Mouse (Mus musculus): ENCODE measurements around the gene Ralgds. TPM values are rescaled to one million over a fixed set of nuclear protein-coding genes. Genes with fewer than 3 reads are reported as not detected.
"Not testable (repeated sequence)": the region's sequence is repeated elsewhere in the genome, so short reads cannot be mapped to it uniquely, and the experiment has no call there.

The Ralgds gene
- polyA plus RNA-seq, 1 experiment from 2014 or later: 12.9 TPM

DNA sequence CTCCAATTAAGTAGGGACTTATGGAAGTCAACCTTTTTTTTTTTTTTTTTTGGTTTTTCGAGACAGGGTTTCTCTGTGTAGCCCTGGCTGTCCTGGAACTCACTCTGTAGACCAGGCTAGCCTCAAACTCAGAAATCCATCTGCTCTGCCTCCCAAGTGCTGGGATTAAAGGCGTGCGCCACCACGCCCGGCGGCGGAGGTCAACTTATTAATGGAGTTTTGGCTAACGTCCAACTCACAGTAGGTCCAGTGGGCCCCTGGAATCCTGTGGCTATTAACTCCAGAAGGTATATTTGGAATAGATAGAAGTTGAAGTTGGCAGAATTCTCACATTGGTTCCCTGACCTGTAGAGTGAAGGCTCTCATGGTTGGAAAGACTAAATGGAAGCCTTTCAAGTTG lies 40.9 kb upstream of the Ralgds start:
- H3K4me3 ChIP-seq (ENCODE audit: low read depth, low read length); H3K9me3 ChIP-seq (ENCODE audit: control insufficient read depth, low read length); H3K27ac ChIP-seq (ENCODE audit: low read depth, low read length); DNase-seq (ENCODE audit: low spot score); ATAC-seq (replicated peaks; ENCODE audit: low FRiP score); H3K4me1 ChIP-seq (replicated peaks; ENCODE audit: control insufficient read depth, insufficient read depth, low read length); H3K9ac ChIP-seq (ENCODE audit: low read depth, low read length); H3K4me2 ChIP-seq; H3K27me3 ChIP-seq (replicated peaks; ENCODE audit: control insufficient read depth, insufficient read depth, low read length): not testable (repeated sequence)
- H3K36me3 ChIP-seq (ENCODE audit: control insufficient read depth, insufficient read depth, low read length): peaks cover 30% of the 10 kb centered on the region
- WGBS: 95% methylated on average over 7 of the region's 8 CpGs

DNA sequence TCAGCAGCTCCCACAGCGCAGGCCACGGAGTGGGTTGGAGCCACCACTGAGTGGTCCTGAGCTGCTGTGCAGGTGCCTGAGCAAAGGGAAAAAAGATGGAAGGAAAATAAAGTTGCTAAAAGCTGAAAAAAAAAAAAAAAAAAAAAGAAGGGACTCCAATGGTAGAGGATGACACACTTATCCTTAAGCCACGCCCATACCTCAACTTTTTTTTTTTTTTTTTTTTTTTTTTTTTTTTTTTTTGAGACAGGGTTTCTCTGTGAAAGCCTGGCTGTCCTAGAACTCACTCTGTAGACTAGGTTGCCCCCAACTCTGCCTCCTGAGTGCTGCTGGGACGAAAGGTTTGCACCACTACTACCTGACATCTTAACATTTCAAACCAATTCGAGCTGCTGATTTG lies 34.9 kb upstream of the Ralgds start:
- H3K27me3 ChIP-seq (replicated peaks; ENCODE audit: control insufficient read depth, insufficient read depth, low read length); H3K27ac ChIP-seq (ENCODE audit: low read depth, low read length); H3K4me2 ChIP-seq; H3K36me3 ChIP-seq (ENCODE audit: control insufficient read depth, insufficient read depth, low read length); H3K9me3 ChIP-seq (ENCODE audit: control insufficient read depth, low read length); DNase-seq (ENCODE audit: low spot score); H3K4me1 ChIP-seq (replicated peaks; ENCODE audit: control insufficient read depth, insufficient read depth, low read length); H3K4me3 ChIP-seq (ENCODE audit: low read depth, low read length); ATAC-seq (replicated peaks; ENCODE audit: low FRiP score); H3K9ac ChIP-seq (ENCODE audit: low read depth, low read length): not testable (repeated sequence)
- 86% methylated on average over 5 of the region's 5 CpGs for WGBS

DNA sequence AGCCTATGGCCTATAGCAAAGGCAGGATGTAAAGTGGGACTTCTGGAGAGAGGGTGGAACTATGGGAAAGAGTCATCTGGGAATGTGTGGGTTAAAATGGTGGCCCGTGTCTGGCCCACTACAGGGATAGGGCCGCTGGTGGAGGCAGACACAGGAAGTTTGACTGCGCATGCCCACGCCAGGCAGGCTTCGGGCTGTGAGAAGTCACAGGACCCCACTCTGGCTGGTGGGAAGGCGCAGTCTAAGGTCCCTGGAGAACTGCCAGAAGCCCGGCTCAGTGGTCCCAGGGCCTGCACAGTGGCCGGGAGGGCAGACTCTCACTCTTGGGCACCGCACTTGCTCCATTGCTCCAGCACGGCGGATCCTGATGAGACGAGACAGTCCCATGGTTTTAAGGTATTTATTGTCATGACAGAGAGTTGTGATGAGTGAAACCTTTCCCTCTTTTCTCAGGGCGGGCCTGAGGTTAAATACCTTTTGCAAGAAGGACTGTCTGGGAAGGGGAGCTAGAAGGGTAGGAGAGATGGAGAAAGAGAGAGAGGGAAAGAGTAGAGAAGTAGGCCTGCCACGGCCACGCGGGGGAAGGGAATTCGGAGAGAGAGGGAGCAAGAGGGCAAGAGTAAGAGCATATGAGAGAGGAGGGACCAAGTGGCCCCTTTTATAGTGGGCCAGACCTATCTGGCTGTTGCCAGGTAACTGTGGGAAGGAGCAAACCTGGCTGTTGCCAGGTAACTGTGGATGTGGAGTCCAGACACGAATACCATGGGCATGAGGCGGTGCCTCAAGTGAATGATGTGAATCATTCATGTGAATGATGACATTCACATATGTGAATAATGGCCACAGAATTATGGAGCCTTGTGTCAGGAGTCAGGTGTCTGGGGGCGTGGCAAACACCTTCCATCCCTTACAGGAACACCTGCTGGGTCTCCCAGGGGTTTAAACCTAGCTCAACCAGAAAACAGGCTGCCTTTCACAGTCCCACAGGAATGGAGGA lies 33.4 kb upstream of the Ralgds start:
- Histone ChIP-seq H3K9ac (ENCODE audit: low read depth, low read length) (no peak overlapping the region), H3K27ac (ENCODE audit: low read depth, low read length) (no peak overlapping the region), H3K9me3 (ENCODE audit: control insufficient read depth, low read length) (no peaks in the 10 kb centered on the region), H3K4me2 (no peak overlapping the region), H3K4me3 (ENCODE audit: low read depth, low read length) (no peak overlapping the region), H3K27me3 (replicated peaks; ENCODE audit: control insufficient read depth, insufficient read depth, low read length) (no peaks in the 10 kb centered on the region), H3K4me1 (replicated peaks; ENCODE audit: control insufficient read depth, insufficient read depth, low read length) (no peaks in the 10 kb centered on the region), H3K36me3 (ENCODE audit: control insufficient read depth, insufficient read depth, low read length) (no peaks in the 10 kb centered on the region)
- DNase-seq (ENCODE audit: low spot score): no peak
- WGBS: 81% methylated on average over 20 of the region's 20 CpGs
- ATAC-seq (replicated peaks; ENCODE audit: low FRiP score): no peak

DNA sequence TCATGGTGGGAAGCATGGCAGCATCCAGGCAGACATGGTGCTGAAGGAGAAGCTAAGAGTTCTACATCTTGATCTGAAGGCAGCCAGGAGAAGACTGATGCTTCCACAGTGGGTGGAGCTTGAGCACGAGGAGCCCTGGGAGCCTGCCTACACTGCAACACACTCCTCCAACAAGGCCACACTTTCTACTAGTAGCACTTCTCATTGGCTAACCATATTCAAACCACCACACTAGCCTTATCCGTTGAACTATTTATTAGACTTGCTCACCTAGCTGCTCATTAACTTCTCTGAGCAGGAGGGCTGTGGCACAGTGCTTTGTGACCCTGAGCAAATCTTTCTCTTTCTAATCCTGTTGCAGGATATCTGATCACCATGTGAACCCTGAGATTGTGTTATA lies 29.1 kb upstream of the Ralgds start:
- no peak overlapping the region for H3K9ac ChIP-seq (ENCODE audit: low read depth, low read length)
- no peak overlapping the region for H3K4me3 ChIP-seq (ENCODE audit: low read depth, low read length)
- no peaks in the 10 kb centered on the region for H3K4me1 ChIP-seq (replicated peaks; ENCODE audit: control insufficient read depth, insufficient read depth, low read length)
- no peaks in the 10 kb centered on the region for H3K9me3 ChIP-seq (ENCODE audit: control insufficient read depth, low read length)
- no peak for DNase-seq (ENCODE audit: low spot score)
- no peaks in the 10 kb centered on the region for H3K27me3 ChIP-seq (replicated peaks; ENCODE audit: control insufficient read depth, insufficient read depth, low read length)
- no peak for ATAC-seq (replicated peaks; ENCODE audit: low FRiP score)
- H3K4me2 ChIP-seq: no peak overlapping the region
- H3K27ac ChIP-seq (ENCODE audit: low read depth, low read length): no peak overlapping the region
- WGBS: 49% methylated on average over 2 of the region's 2 CpGs
- H3K36me3 ChIP-seq (ENCODE audit: control insufficient read depth, insufficient read depth, low read length): no peaks in the 10 kb centered on the region

DNA sequence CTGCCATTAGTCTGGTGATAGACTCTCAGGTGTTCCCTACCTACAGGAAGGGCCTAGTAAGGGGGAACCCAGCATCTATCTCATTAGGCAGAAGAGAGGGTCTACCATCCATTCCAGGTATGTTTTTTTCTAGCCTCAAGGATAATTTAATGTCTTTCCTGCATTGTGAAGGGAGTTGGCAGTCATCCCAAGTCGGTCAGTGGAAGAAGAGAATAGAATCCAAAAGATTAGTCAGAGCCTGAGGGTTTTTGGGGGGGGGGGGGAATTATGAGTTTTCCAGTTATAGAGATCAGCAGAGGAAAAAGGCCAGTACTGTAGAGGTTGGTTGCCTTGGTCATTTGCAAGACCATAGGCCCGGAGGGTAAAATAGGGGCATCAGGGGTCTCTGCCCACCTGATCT lies 18.4 kb upstream of the Ralgds start:
- H3K27ac ChIP-seq (ENCODE audit: low read depth, low read length): no peak overlapping the region
- H3K27me3 ChIP-seq (replicated peaks; ENCODE audit: control insufficient read depth, insufficient read depth, low read length): no peaks in the 10 kb centered on the region
- 90% methylated on average over 2 of the region's 2 CpGs for WGBS
- ATAC-seq (replicated peaks; ENCODE audit: low FRiP score) (no peak), DNase-seq (ENCODE audit: low spot score) (no peak)
- no peaks in the 10 kb centered on the region for H3K36me3 ChIP-seq (ENCODE audit: control insufficient read depth, insufficient read depth, low read length)
- no peak overlapping the region for H3K4me2 ChIP-seq
- H3K4me3 ChIP-seq (ENCODE audit: low read depth, low read length): no peak overlapping the region
- no peaks in the 10 kb centered on the region for H3K4me1 ChIP-seq (replicated peaks; ENCODE audit: control insufficient read depth, insufficient read depth, low read length)
- H3K9me3 ChIP-seq (ENCODE audit: control insufficient read depth, low read length): no peaks in the 10 kb centered on the region
- H3K9ac ChIP-seq (ENCODE audit: low read depth, low read length): no peak overlapping the region

DNA sequence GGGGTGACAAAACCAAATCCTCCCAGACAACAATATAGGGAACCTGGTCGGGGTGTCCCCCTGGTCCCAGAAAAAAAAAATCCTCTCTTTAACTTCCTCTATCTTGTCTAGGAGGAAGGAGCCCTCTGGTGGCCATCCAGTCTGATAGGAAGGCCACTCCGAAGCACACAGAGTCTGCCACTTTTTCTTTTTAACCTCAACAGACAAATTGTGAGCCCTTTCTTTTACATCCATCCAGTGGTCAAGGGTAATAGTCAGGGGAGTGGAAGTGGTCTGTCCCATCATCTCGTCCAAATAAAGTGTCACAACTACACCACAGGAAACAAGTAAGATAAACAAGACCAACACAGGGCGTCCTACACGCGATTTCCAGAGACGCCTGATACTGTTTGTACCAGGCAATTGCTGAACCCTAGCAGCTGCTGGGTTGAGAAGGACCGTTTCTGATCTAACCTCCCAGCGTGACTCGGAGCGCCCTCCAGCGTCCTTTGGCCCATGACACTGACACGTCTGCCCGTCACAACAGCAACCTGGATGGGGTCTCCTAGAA lies 17.6 kb upstream of the Ralgds start:
- H3K36me3 ChIP-seq (ENCODE audit: control insufficient read depth, insufficient read depth, low read length): no peaks in the 10 kb centered on the region
- H3K4me2 ChIP-seq: no peak overlapping the region
- DNase-seq (ENCODE audit: low spot score) (no peak), ATAC-seq (replicated peaks; ENCODE audit: low FRiP score) (no peak)
- no peak overlapping the region for H3K27ac ChIP-seq (ENCODE audit: low read depth, low read length)
- no peaks in the 10 kb centered on the region for H3K4me1 ChIP-seq (replicated peaks; ENCODE audit: control insufficient read depth, insufficient read depth, low read length)
- no peaks in the 10 kb centered on the region for H3K27me3 ChIP-seq (replicated peaks; ENCODE audit: control insufficient read depth, insufficient read depth, low read length)
- no peaks in the 10 kb centered on the region for H3K9me3 ChIP-seq (ENCODE audit: control insufficient read depth, low read length)
- no peak overlapping the region for H3K9ac ChIP-seq (ENCODE audit: low read depth, low read length)
- H3K4me3 ChIP-seq (ENCODE audit: low read depth, low read length): no peak overlapping the region
- 68% methylated on average over 14 of the region's 14 CpGs for WGBS

DNA sequence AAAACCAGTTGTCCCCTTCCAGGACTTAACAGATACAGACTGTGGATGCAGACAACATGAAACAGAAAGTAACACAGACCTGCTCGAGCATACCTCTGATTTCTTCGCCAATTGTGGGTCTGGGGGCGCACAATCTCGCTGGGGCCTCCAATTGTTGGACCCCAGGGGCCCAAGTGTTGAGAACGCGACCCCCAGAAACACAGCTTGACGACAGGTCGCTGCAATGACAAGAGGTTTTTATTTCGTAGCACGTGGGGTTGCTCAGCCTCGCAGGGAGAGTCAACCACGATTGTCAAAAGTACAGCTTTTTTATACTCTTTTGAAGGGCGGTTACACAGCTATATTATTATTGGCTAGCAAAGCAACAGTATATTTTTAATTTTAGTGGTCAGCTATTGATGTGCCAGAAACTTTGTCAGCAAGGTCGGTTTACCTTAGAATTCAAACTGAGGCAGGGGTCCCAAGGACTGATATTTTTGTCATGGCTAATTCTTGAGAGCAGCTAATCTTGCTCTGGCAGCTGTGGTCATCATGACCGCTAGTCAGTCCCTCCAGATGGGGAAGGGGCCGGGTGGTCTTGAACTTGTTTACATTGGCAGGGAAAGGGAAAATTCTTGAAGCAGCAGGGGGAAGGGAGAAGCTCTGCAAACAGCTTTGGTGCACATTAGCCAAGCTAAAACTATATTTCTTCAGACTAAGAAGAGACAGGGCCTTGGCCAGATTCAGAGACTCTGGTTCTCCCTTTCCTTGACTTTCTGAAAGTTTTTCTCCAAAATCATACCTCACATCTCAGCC lies 16.9 kb upstream of the Ralgds start:
- Histone ChIP-seq H3K4me1 (replicated peaks; ENCODE audit: control insufficient read depth, insufficient read depth, low read length) (no peaks in the 10 kb centered on the region), H3K9ac (ENCODE audit: low read depth, low read length) (no peak overlapping the region), H3K4me3 (ENCODE audit: low read depth, low read length) (no peak overlapping the region), H3K27me3 (replicated peaks; ENCODE audit: control insufficient read depth, insufficient read depth, low read length) (no peaks in the 10 kb centered on the region), H3K36me3 (ENCODE audit: control insufficient read depth, insufficient read depth, low read length) (no peaks in the 10 kb centered on the region), H3K4me2 (no peak overlapping the region), H3K9me3 (ENCODE audit: control insufficient read depth, low read length) (no peaks in the 10 kb centered on the region), H3K27ac (ENCODE audit: low read depth, low read length) (no peak overlapping the region)
- WGBS: 85% methylated on average over 16 of the region's 16 CpGs
- DNase-seq (ENCODE audit: low spot score) (no peak), ATAC-seq (replicated peaks; ENCODE audit: low FRiP score) (no peak)

DNA sequence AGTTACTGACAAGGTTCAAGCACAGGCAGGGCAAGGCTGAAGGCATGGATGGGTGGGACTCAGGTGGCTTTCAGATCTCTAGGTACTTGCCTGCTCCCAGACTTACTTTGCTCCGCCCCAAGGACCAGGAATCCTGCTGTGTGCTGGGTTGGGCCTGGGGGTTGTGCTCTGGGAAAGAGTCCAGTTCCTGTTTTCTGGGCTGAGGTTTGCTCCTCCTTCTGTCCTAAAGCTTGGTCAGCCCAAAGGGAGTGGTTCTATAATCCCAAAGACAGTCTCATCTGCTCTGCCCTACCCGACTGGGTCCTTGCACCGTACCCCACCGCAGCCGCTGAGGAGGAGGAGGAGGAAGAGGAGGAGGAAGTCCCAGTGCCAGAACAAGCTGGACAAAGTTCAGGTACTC lies 16.3 kb upstream of the Ralgds start, which contains the start of gene Gbgt1:
Gene Gbgt1, plus strand, starts transcription at position 221 of the 400 bp plus-strand sequence.
- DNase-seq (ENCODE audit: low spot score): no peak
- Histone ChIP-seq H3K9ac (ENCODE audit: low read depth, low read length) (no peak within 1 kb of the TSS), H3K36me3 (ENCODE audit: control insufficient read depth, insufficient read depth, low read length) (no peaks in the 10 kb centered on the region), H3K4me2 (no peak within 1 kb of the TSS), H3K27me3 (replicated peaks; ENCODE audit: control insufficient read depth, insufficient read depth, low read length) (no peaks in the 10 kb centered on the region), H3K4me1 (replicated peaks; ENCODE audit: control insufficient read depth, insufficient read depth, low read length) (no peaks in the 10 kb centered on the region), H3K9me3 (ENCODE audit: control insufficient read depth, low read length) (no peaks in the 10 kb centered on the region), H3K27ac (ENCODE audit: low read depth, low read length) (no peak within 1 kb of the TSS), H3K4me3 (ENCODE audit: low read depth, low read length) (no peak within 1 kb of the TSS)
- ATAC-seq (replicated peaks; ENCODE audit: low FRiP score): no peak
- 68% methylated on average over 5 of the region's 5 CpGs for WGBS

All from liver, embryonic 11.5 days (tissue).